Mouse (Mus musculus) limb, embryonic 11.5 days (tissue): ENCODE measurements around the gene Ier3. TPM values are rescaled to one million over a fixed set of nuclear protein-coding genes. Genes with fewer than 3 reads are reported as not detected.
A peak's percentile ranks its signal among the peaks of the same experiment; 100 is the strongest.

Experiments used
- ATAC-seq: fragments of 200-750 bp; cut with Nextera tagmentation; 2 replicates; pipeline ENCODE4 v1.8.0; 2017; ENCODE audit warnings: low read depth; ENCODE audit not compliant: insufficient number of reproducible peaks, low FRiP score, low TSS enrichment
- DNase-seq: peaks from one replicate; pipeline ENCODE4 v3.0.0-alpha.2; 2015; ENCODE audit warnings: low spot score
- H3K27ac ChIP-seq: fragments of 300-500 bp; sonication (generic); replicated peaks from 2 replicates; pipeline ENCODE4 v1.5.1; 2014; ENCODE audit warnings: low read depth, mild to moderate bottlenecking, low read length
- H3K27me3 ChIP-seq: fragments of 300-500 bp; sonication (generic); 2 replicates; pipeline ENCODE4 v1.6.1; 2014; ENCODE audit warnings: mild to moderate bottlenecking, low read length, mixed read lengths; ENCODE audit not compliant: control insufficient read depth, insufficient read depth
- H3K36me3 ChIP-seq: fragments of 300-500 bp; sonication (generic); 2 replicates; pipeline ENCODE4 v1.6.1; 2014; ENCODE audit warnings: mild to moderate bottlenecking, low read length, moderate library complexity, mixed read lengths; ENCODE audit not compliant: control insufficient read depth, insufficient read depth
- H3K4me1 ChIP-seq: fragments of 300-500 bp; sonication (generic); 2 replicates; pipeline ENCODE4 v1.6.1; 2014; ENCODE audit warnings: low read length, mixed read lengths; ENCODE audit not compliant: control insufficient read depth, insufficient read depth
- H3K4me2 ChIP-seq: fragments of 300-500 bp; sonication (generic); 2 replicates; pipeline ENCODE4 v1.6.1; 2014; ENCODE audit warnings: low read depth, mild to moderate bottlenecking, moderate library complexity; ENCODE audit not compliant: severe bottlenecking
- H3K4me3 ChIP-seq: fragments of 300-500 bp; sonication (generic); 2 replicates; pipeline ENCODE4 v1.5.1; 2014; ENCODE audit warnings: low read depth, low read length
- H3K9ac ChIP-seq: fragments of 300-500 bp; sonication (generic); 2 replicates; pipeline ENCODE4 v1.6.1; 2014; ENCODE audit warnings: mild to moderate bottlenecking, low read length
- H3K9me3 ChIP-seq: fragments of 300-500 bp; sonication (generic); 2 replicates; pipeline ENCODE4 v1.6.1; 2016; ENCODE audit warnings: low read length; ENCODE audit not compliant: control insufficient read depth
- WGBS: fragments of 180-500 bp; shearing (Covaris S2); extraction: QIAGEN DNeasy Blood & Tissue Kit; methylation state at CpG from one replicate; pipeline ENCODE4 v1.1.7; 2014; 5-methylcytosine and 5-hydroxymethylcytosine counted together
- polyA plus RNA-seq: library from polyadenylated mRNA; unstranded; fragments of >200 nt; fragmentation: Nextera tagmentation; extraction: Ambion mirVana; gene quantifications from 2 replicates; pipeline ENCODE4 v1.2.1, GENCODE M21; 2014

Ier3 gene
- polyA plus RNA-seq, 1 experiment from 2014 or later = 3.1 TPM

- under 1% methylated on average over 59 of the region's 59 CpGs for WGBS
- ATAC-seq = peak; percentile 94
- peak within 1 kb of the TSS; percentile 56 for H3K4me2 ChIP-seq
Measured at GRCm38 (mm10) chr17:35841076-35841950, 19.8 kb downstream of the Ier3 start, which contains the start of gene Mdc1. Gene Mdc1, plus strand, starts transcription at chr17:35841515.

GRCm38 (mm10) chr17:35842006-35842405 lies 20.5 kb downstream of the Ier3 start:
- Histone ChIP-seq H3K9ac (peak overlapping the region; percentile 72), H3K4me3 (peak overlapping the region; percentile 42), H3K4me1 (no peaks in the 10 kb centered on the region), H3K27ac (peak overlapping the region; percentile 83), H3K36me3 (peaks cover 5% of the 10 kb centered on the region; the same call in 1 of the 2 replicates), H3K9me3 (no peaks in the 10 kb centered on the region), H3K27me3 (no peaks in the 10 kb centered on the region), H3K4me2 (peak overlapping the region; percentile 56)
- DNase-seq (no peak), ATAC-seq (no peak)
- 15% methylated on average over 11 of the region's 11 CpGs for WGBS

More at GRCm38 (mm10) chr17:35841076-35841950, 19.8 kb downstream of the Ier3 start, which contains the start of gene Mdc1:
- Histone ChIP-seq H3K27ac (peak within 1 kb of the TSS; percentile 83), H3K9me3 (no peaks in the 10 kb centered on the region), H3K4me3 (peak within 1 kb of the TSS; percentile 42), H3K36me3 (peaks cover 5% of the 10 kb centered on the region), H3K27me3 (no peaks in the 10 kb centered on the region), H3K4me1 (no peaks in the 10 kb centered on the region), H3K9ac (peak within 1 kb of the TSS; percentile 72)
- peak; percentile 99 for DNase-seq

- no peak overlapping the region for H3K9ac ChIP-seq
- H3K4me3 ChIP-seq = no peak overlapping the region; the same call in 1 of the 2 replicates
- H3K9me3 ChIP-seq = no peaks in the 10 kb centered on the region
- H3K27ac ChIP-seq = no peak overlapping the region
- H3K4me1 ChIP-seq = no peaks in the 10 kb centered on the region
- no peaks in the 10 kb centered on the region for H3K27me3 ChIP-seq
- no peak for DNase-seq
- H3K36me3 ChIP-seq = peaks cover 16% of the 10 kb centered on the region
- WGBS = 95% methylated on average over 3 of the region's 3 CpGs
- ATAC-seq = no peak
- no peak overlapping the region for H3K4me2 ChIP-seq
Measured at GRCm38 (mm10) chr17:35843514-35843913, 22.0 kb downstream of the Ier3 start.

- Histone ChIP-seq H3K4me1 (no peaks in the 10 kb centered on the region), H3K4me3 (no peak overlapping the region), H3K4me2 (no peak overlapping the region), H3K36me3 (peaks cover 38% of the 10 kb centered on the region), H3K27me3 (no peaks in the 10 kb centered on the region), H3K27ac (no peak overlapping the region), H3K9me3 (no peaks in the 10 kb centered on the region), H3K9ac (no peak overlapping the region)
- DNase-seq (no peak), ATAC-seq (no peak)
- 58% methylated on average over 1 of the region's 1 CpGs for WGBS
Measured at GRCm38 (mm10) chr17:35848112-35848511, 26.6 kb downstream of the Ier3 start.

- Histone ChIP-seq H3K4me3 (no peak overlapping the region), H3K36me3 (peaks cover 39% of the 10 kb centered on the region), H3K4me1 (no peaks in the 10 kb centered on the region), H3K27ac (no peak overlapping the region), H3K9me3 (no peaks in the 10 kb centered on the region), H3K4me2 (no peak overlapping the region), H3K9ac (no peak overlapping the region), H3K27me3 (no peaks in the 10 kb centered on the region)
- 91% methylated on average over 3 of the region's 3 CpGs for WGBS
- ATAC-seq (no peak), DNase-seq (no peak)
Measured at GRCm38 (mm10) chr17:35850974-35851373, 29.5 kb downstream of the Ier3 start.

GRCm38 (mm10) chr17:35859371-35859770 lies 37.9 kb downstream of the Ier3 start:
- no peaks in the 10 kb centered on the region for H3K4me1 ChIP-seq
- WGBS = 89% methylated on average over 1 of the region's 1 CpGs
- H3K27ac ChIP-seq = no peak overlapping the region
- peaks cover 3% of the 10 kb centered on the region for H3K36me3 ChIP-seq
- H3K4me2 ChIP-seq = no peak overlapping the region
- H3K27me3 ChIP-seq = no peaks in the 10 kb centered on the region
- H3K9ac ChIP-seq = no peak overlapping the region
- H3K9me3 ChIP-seq = no peaks in the 10 kb centered on the region
- ATAC-seq = no peak
- no peak overlapping the region for H3K4me3 ChIP-seq
- DNase-seq = no peak

- Histone ChIP-seq H3K27me3 (no peaks in the 10 kb centered on the region), H3K9me3 (no peaks in the 10 kb centered on the region), H3K4me3 (no peak overlapping the region), H3K9ac (no peak overlapping the region), H3K27ac (no peak overlapping the region), H3K36me3 (peaks cover 3% of the 10 kb centered on the region), H3K4me1 (peaks cover 2% of the 10 kb centered on the region; the same call in 1 of the 2 replicates), H3K4me2 (no peak overlapping the region)
- ATAC-seq = no peak
- 79% methylated on average over 2 of the region's 2 CpGs for WGBS
- DNase-seq = no peak
Measured at GRCm38 (mm10) chr17:35859835-35860234, 38.4 kb downstream of the Ier3 start.

- peak overlapping the region; percentile 52 for H3K4me3 ChIP-seq
- ATAC-seq (no peak; the same call in 1 of the 2 replicates), DNase-seq (no peak)
- 5% methylated on average over 12 of the region's 12 CpGs for WGBS
- H3K36me3 ChIP-seq = peaks cover 3% of the 10 kb centered on the region
- no peaks in the 10 kb centered on the region for H3K9me3 ChIP-seq
- H3K27ac ChIP-seq = no peak overlapping the region
- peak overlapping the region; percentile 49 for H3K4me2 ChIP-seq
- H3K27me3 ChIP-seq = no peaks in the 10 kb centered on the region
- peaks cover 5% of the 10 kb centered on the region; the same call in 1 of the 2 replicates for H3K4me1 ChIP-seq
- no peak overlapping the region; the same call in 1 of the 2 replicates for H3K9ac ChIP-seq
Measured at GRCm38 (mm10) chr17:35860831-35861197, 39.3 kb downstream of the Ier3 start.
